Mouse (Mus musculus) cortical plate, adult 2 months (tissue): ENCODE measurements around the gene Sgip1.

Source experiments
- CTCF ChIP-seq: fragments of 200-500 bp; IDR thresholded peaks from 2 replicates; pipeline ENCODE4 v1.5.1; 2011; ENCODE audit warnings: mild to moderate bottlenecking, control low read depth, low read length; ENCODE audit not compliant: insufficient read depth; ENCODE audit errors: extremely low read depth
- POLR2A ChIP-seq: fragments of 200-500 bp; IDR thresholded peaks from 2 replicates; pipeline ENCODE4 v1.6.1; 2011; ENCODE audit warnings: mild to moderate bottlenecking, low read length, control low read depth; ENCODE audit not compliant: insufficient read depth; ENCODE audit errors: extremely low read depth

DNA sequence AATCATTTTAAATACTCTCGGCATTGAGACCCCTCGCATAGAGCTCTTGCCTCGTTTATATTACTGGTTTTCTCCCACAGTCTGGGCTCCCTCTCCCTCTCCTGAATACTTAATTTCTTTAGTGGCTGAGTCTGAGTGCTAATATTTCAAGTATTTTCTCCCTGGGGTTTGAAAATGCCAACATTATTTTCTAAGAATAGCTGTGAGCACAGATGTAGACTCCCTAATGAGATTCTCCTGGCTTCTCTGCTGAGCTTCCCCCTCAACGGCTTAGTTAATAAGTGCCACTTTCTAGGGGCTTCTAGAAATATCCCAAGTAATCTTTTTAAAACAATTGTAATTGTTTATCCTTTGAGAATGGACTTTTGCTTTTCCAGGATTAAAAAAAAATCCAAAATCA lies 130.2 kb downstream of the Sgip1 start:
- TF ChIP-seq POLR2A (no peak), CTCF (no peak)
